Mouse (Mus musculus): ENCODE data around the gene Gm21970. TPM values are rescaled to one million over a fixed set of nuclear protein-coding genes. Genes with fewer than 3 reads are reported as not detected.

The Gm21970 gene
- polyA plus RNA-seq, 1 experiment from 2014 or later = not detected

GRCm38 (mm10) chr16:91373473-91374252 lies 17.9 kb upstream of the Gm21970 start:
- Histone ChIP-seq H3K4me1 (0 out of 2 replicates have a peak, but pooled peaks cover 3% of the 10 kb centered on the region), H3K9ac (peak overlapping the region; percentile 89), H3K4me3 (replicated peaks) (peak overlapping the region; percentile 99), H3K4me2 (peak overlapping the region; percentile 70), H3K9me3 (no peaks in the 10 kb centered on the region), H3K27me3 (replicated peaks) (no peaks in the 10 kb centered on the region), H3K36me3 (no peaks in the 10 kb centered on the region), H3K27ac (peak overlapping the region; percentile 94)
- ATAC-seq (ENCODE audit: insufficient read depth, low FRiP score, low read depth) = no peak
- WGBS = 30% methylated on average over 13 of the region's 13 CpGs

DNA sequence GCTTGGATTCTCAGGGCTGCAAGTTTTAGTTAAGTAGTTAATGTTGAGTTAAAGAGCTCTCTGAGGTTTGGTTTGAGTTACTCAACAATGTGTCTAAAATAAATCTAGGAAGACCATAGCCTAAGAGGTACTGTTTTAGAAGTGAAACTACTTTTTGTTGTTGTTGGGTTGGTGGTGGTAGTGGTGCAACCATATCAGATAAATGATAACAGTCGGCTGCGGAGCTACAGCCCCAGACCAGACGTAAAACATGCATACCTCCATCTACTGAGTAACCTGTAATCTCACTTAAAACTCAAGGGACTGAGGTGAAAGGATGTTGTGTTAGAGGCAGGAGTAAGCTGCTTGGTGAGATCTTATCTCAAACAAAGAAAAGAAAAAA lies 17.3 kb upstream of the Gm21970 start:
- H3K27ac ChIP-seq = no peak overlapping the region
- no peak overlapping the region for H3K9ac ChIP-seq
- WGBS = 64% methylated on average over 3 of the region's 3 CpGs
- H3K4me1 ChIP-seq = peaks cover 8% of the 10 kb centered on the region; the same call in 1 of the 2 replicates
- H3K4me3 ChIP-seq (replicated peaks) = no peak overlapping the region; the same call in 1 of the 2 replicates
- H3K9me3 ChIP-seq = no peaks in the 10 kb centered on the region
- ATAC-seq (ENCODE audit: insufficient read depth, low FRiP score, low read depth) = no peak
- H3K27me3 ChIP-seq (replicated peaks) = no peaks in the 10 kb centered on the region
- peak overlapping the region; percentile 70; the same call in 1 of the 2 replicates for H3K4me2 ChIP-seq
- H3K36me3 ChIP-seq = no peaks in the 10 kb centered on the region

DNA sequence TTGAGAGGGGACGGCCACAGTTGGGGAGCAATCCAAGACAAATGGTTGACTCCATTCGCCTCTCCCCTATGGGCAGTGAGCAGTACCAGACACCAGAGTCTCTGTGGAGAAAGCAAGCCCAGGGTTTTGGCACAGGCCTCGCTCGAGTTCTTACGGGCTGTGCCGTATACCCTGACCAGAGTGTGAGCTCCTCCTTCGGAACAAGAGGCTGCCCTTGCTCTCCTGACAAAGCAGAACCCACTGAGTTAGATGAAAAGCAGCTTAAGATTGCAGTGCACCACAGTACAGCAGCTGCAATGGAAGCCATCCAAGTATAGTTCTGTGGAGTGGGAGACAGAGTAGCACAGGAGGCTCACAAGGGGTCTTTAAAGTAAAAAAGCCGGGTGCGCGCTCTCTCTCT lies 14.8 kb upstream of the Gm21970 start:
- Histone ChIP-seq H3K4me1 (peaks cover 10% of the 10 kb centered on the region; the same call in 1 of the 2 replicates), H3K27me3 (replicated peaks) (no peaks in the 10 kb centered on the region), H3K9me3 (no peaks in the 10 kb centered on the region), H3K4me3 (replicated peaks) (no peak overlapping the region), H3K36me3 (no peaks in the 10 kb centered on the region), H3K27ac (0 out of 2 replicates have a peak overlapping the region, but pooled peaks have one; percentile 23), H3K9ac (no peak overlapping the region), H3K4me2 (no peak overlapping the region)
- 79% methylated on average over 10 of the region's 10 CpGs for WGBS
- ATAC-seq (ENCODE audit: insufficient read depth, low FRiP score, low read depth) = no peak

DNA sequence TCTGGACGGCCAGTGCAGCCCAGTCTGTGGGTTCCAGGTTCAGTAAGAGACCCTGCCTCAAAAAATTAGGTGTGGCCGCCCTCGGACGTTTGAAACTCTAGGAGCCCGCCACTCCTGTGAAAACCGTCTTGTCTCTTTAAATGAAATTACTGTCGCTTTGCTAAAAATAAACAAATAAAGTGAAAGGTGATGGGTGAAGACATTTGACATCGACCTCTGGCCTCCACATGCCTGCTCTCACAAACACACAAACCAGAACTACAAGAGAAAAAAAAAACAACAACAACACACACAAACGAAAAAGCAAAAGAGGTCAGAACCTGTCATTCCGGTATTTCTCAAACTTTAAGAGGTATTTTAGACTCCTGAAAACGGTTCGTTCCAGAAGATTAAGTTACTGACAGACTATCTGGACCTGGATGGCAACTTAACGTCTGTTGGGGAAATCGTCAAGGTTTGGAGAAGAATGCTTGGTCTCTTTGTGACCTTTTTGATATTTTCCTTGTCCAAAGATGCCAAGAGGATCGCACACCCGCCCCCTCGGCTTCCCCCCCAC lies 13.0 kb upstream of the Gm21970 start:
- H3K4me1 ChIP-seq = peaks cover 10% of the 10 kb centered on the region; the same call in 1 of the 2 replicates
- no peaks in the 10 kb centered on the region for H3K27me3 ChIP-seq (replicated peaks)
- H3K27ac ChIP-seq = no peak overlapping the region
- H3K4me2 ChIP-seq = no peak overlapping the region; the same call in 1 of the 2 replicates
- H3K36me3 ChIP-seq = no peaks in the 10 kb centered on the region
- WGBS = 46% methylated on average over 17 of the region's 17 CpGs
- H3K4me3 ChIP-seq (replicated peaks) = no peak overlapping the region
- no peaks in the 10 kb centered on the region for H3K9me3 ChIP-seq
- H3K9ac ChIP-seq = no peak overlapping the region
- ATAC-seq (ENCODE audit: insufficient read depth, low FRiP score, low read depth) = no peak

- peak overlapping the region; percentile 18; the same call in 1 of the 2 replicates for H3K27ac ChIP-seq
- H3K4me3 ChIP-seq (replicated peaks) = no peak overlapping the region
- 41% methylated on average over 9 of the region's 9 CpGs for WGBS
- H3K27me3 ChIP-seq (replicated peaks) = no peaks in the 10 kb centered on the region
- H3K4me2 ChIP-seq = no peak overlapping the region; the same call in 1 of the 2 replicates
- no peak for ATAC-seq (ENCODE audit: insufficient read depth, low FRiP score, low read depth)
- H3K9me3 ChIP-seq = no peaks in the 10 kb centered on the region
- H3K4me1 ChIP-seq = peaks cover 7% of the 10 kb centered on the region; the same call in 1 of the 2 replicates
- H3K36me3 ChIP-seq = no peaks in the 10 kb centered on the region
- H3K9ac ChIP-seq = no peak overlapping the region
These were observed 12.5 kb upstream of the Gm21970 start for GRCm38 (mm10) chr16:91378991-91379390.

GRCm38 (mm10) chr16:91379412-91379811 lies 12.1 kb upstream of the Gm21970 start:
- H3K9ac ChIP-seq = no peak overlapping the region
- ATAC-seq (ENCODE audit: insufficient read depth, low FRiP score, low read depth) = no peak

DNA sequence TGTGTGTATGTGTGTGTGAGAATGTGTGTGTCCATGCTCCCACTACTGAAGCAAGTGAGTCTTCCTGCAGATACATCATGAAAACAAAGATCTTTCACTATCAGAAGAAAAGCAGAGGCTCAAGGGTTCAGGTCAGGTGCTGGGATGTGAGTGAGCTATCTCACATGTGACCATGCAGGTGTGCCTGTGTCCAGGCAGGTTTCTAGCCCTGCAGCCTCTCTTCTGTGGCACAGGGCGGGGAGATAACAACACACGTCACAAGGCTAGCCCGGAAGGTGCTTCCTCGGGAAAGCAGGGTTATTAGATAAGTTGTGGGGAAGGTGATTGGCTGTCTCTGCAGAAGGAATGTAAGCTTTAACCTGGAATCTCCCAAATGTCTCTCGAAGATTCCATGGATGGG lies 11.4 kb upstream of the Gm21970 start:
- 61% methylated on average over 5 of the region's 5 CpGs for WGBS
- Histone ChIP-seq H3K27me3 (replicated peaks) (no peaks in the 10 kb centered on the region), H3K9me3 (no peaks in the 10 kb centered on the region), H3K27ac (no peak overlapping the region), H3K4me3 (replicated peaks) (no peak overlapping the region), H3K36me3 (no peaks in the 10 kb centered on the region), H3K4me1 (peaks cover 7% of the 10 kb centered on the region; the same call in 1 of the 2 replicates), H3K4me2 (no peak overlapping the region), H3K9ac (no peak overlapping the region)
- no peak for ATAC-seq (ENCODE audit: insufficient read depth, low FRiP score, low read depth)

More at GRCm38 (mm10) chr16:91379412-91379811, 12.1 kb upstream of the Gm21970 start:
- Histone ChIP-seq H3K27me3 (replicated peaks) (no peaks in the 10 kb centered on the region), H3K4me1 (peaks cover 7% of the 10 kb centered on the region; the same call in 1 of the 2 replicates), H3K4me3 (replicated peaks) (no peak overlapping the region), H3K9me3 (no peaks in the 10 kb centered on the region), H3K36me3 (no peaks in the 10 kb centered on the region), H3K4me2 (no peak overlapping the region), H3K27ac (peak overlapping the region; percentile 18; the same call in 1 of the 2 replicates)
- 48% methylated on average over 3 of the region's 3 CpGs for whole genome bisulfite sequencing

DNA sequence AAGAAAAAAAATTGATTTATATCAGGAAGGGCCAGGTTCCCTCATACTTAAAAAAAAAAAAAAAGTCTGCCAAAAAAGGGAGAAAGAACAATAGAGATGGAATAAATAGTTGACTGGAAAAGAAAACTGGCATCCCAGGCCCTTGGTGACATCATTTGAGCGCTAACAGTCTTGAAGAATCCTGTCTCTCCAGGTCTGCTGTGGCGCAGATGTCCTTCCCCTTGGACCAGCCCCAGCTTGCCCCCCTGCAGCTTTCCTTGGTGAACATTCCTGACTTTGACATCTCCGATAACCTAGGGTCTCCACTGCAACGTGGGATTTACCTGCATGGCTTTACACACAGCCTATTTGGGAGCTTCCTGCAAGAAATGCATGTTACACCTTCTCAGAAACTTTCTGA lies 9.9 kb upstream of the Gm21970 start:
- Histone ChIP-seq H3K9me3 (no peaks in the 10 kb centered on the region), H3K36me3 (no peaks in the 10 kb centered on the region), H3K4me1 (peaks cover 10% of the 10 kb centered on the region; the same call in 1 of the 2 replicates), H3K4me2 (no peak overlapping the region), H3K9ac (no peak overlapping the region), H3K27me3 (replicated peaks) (no peaks in the 10 kb centered on the region), H3K27ac (no peak overlapping the region), H3K4me3 (replicated peaks) (no peak overlapping the region)
- 80% methylated on average over 4 of the region's 4 CpGs for WGBS
- no peak for ATAC-seq (ENCODE audit: insufficient read depth, low FRiP score, low read depth)

DNA sequence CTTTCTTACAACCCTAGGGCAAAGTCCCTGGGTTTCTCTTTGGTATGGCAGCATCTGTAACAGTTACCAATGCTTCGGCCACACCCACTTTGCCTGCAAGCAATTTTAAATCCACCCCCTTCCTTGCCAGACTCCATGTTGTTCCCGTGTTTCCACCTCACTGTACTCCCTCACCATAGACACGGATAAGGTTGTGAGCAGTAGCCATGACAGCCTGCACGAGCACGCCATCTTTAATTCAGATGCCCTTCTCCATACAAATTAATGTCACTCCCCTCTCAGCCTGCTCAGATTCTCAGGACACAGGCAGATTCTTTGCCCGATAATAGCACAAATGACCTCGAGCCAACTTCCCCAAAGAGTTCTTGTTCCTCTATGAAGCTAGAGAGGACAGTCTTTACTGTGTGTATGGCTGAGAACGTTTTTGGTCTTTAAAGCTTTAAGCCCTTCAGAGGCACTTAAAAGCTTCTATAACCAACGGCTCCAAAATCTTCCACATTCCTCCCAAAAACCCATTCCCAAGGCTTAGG lies 9.2 kb upstream of the Gm21970 start:
- no peaks in the 10 kb centered on the region for H3K9me3 ChIP-seq
- no peaks in the 10 kb centered on the region for H3K36me3 ChIP-seq
- no peak for ATAC-seq (ENCODE audit: insufficient read depth, low FRiP score, low read depth)
- no peak overlapping the region for H3K27ac ChIP-seq
- H3K4me1 ChIP-seq = peaks cover 10% of the 10 kb centered on the region; the same call in 1 of the 2 replicates
- H3K27me3 ChIP-seq (replicated peaks) = no peaks in the 10 kb centered on the region
- 86% methylated on average over 9 of the region's 9 CpGs for whole genome bisulfite sequencing
- no peak overlapping the region for H3K4me3 ChIP-seq (replicated peaks)
- H3K9ac ChIP-seq = no peak overlapping the region
- no peak overlapping the region for H3K4me2 ChIP-seq

DNA sequence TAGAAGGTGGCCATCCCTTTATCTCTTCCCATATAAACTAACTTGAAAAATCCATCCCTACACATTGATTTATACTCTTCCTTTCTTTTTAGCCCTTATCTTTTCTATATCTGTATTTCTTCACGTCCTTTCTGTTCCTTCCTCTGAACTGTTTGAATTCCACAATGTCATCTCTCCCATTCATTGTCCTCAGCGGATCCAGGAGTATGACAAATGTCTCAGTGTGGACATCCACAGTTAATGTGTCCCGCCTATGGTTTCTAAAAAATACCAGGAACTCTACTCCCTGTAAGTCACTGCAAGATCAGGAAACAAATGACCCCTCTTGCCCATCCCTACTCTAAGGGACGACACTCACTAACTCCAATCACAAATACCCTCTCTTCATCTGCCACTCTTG lies 7.3 kb upstream of the Gm21970 start:
- Histone ChIP-seq H3K9me3 (no peaks in the 10 kb centered on the region), H3K9ac (no peak overlapping the region), H3K4me3 (replicated peaks) (no peak overlapping the region), H3K4me2 (no peak overlapping the region), H3K4me1 (peaks cover 4% of the 10 kb centered on the region; the same call in 1 of the 2 replicates), H3K36me3 (peaks cover 15% of the 10 kb centered on the region), H3K27ac (no peak overlapping the region), H3K27me3 (replicated peaks) (no peaks in the 10 kb centered on the region)
- no peak for ATAC-seq (ENCODE audit: insufficient read depth, low FRiP score, low read depth)
- 80% methylated on average over 4 of the region's 4 CpGs for WGBS

GRCm38 (mm10) chr16:91385621-91386020 lies 5.9 kb upstream of the Gm21970 start:
- H3K9ac ChIP-seq = no peak overlapping the region
- H3K36me3 ChIP-seq = peaks cover 20% of the 10 kb centered on the region
- H3K4me3 ChIP-seq (replicated peaks) = no peak overlapping the region
- H3K9me3 ChIP-seq = no peaks in the 10 kb centered on the region
- no peak overlapping the region for H3K4me2 ChIP-seq
- no peak for ATAC-seq (ENCODE audit: insufficient read depth, low FRiP score, low read depth)
- H3K4me1 ChIP-seq = 0 out of 2 replicates have a peak, but pooled peaks cover 2% of the 10 kb centered on the region
- no peak overlapping the region for H3K27ac ChIP-seq
- H3K27me3 ChIP-seq (replicated peaks) = no peaks in the 10 kb centered on the region
- WGBS = 52% methylated on average over 10 of the region's 10 CpGs
